Comparison of ENCODE assay signal across 16 mouse cellular contexts in genomic region chr1:94423731-94424130, GRCm38 (mm10).
DNase-seq lines count a peak whose midpoint lies in the region.
"Had no signal": no experiment of that assay in that cellular context is flagged by ENCODE, and none has a peak within 500 bp of the region (broad histone marks: within the 10 kb centered on the region; RNA-seq: fewer than 3 reads in every experiment).

No protein-coding gene starts in this region.

- DNase-seq in Muller cell, postnatal 12 days (ENCODE audit: inconsistent ontology term) = peak; percentile 55
- DNase-seq in adipocyte (ENCODE audit: low spot score) = peak; percentile 25
- no peak for DNase-seq in testis, postnatal 10 days (ENCODE audit: low spot score)
- DNase-seq in thymus, adult 18-20 months = no peak
- DNase-seq in layer of hippocampus, postnatal 25 days (ENCODE audit: extremely low spot score in 1 of 2, low spot score in 1 of 2) = no peak
- DNase-seq: adrenal gland, adult 2 months; adrenal gland, postnatal 10 days; adrenal gland, postnatal 25 days; B cell, adult 2 months; cerebellum, adult 11 months; cerebellum, adult 18-20 months; cerebellum, adult 8-10 months; cerebellum, adult 9-11 months; cerebellum, postnatal 14 days; cerebellum, postnatal 36 days; embryo, embryonic 11 days had no signal

Comparison
In these comparisons a context has a peak if more than half of its experiments do, and no peak if none do; other contexts are left out.
1. DNase-seq: peak in Muller cell, postnatal 12 days (single experiment) and adipocyte (single experiment); none in testis, postnatal 10 days (single experiment), thymus, adult 18-20 months (0 of 2) and layer of hippocampus, postnatal 25 days (0 of 2).